Comparison of ENCODE assay signal across 10 mouse cellular contexts in genomic region chr9:71750015-71750672, GRCm38 (mm10). TPM values are rescaled to one million over a fixed set of nuclear protein-coding genes. Genes with fewer than 3 reads are reported as not detected.
A peak's percentile ranks its signal among the peaks of the same experiment; 100 is the strongest.
DNase-seq lines count a peak whose midpoint lies in the region; ATAC-seq and TF ChIP-seq lines count a peak whose summit lies in the region.
"Had no signal": no experiment of that assay in that cellular context is flagged by ENCODE, and none has a peak within 500 bp of the region (broad histone marks: within the 10 kb centered on the region; RNA-seq: fewer than 3 reads in every experiment).

No protein-coding gene starts in this region.

- no peak for TF ChIP-seq POLR2A in heart, adult 2 months (IDR thresholded peaks at IDR 0.05; ENCODE audit: insufficient read depth, low read depth, low read length)

- WGBS in heart, adult 2 months, result 28% methylated on average over 4 of the region's 4 CpGs
- WGBS in embryonic facial prominence, embryonic 10.5 days, result 18% methylated on average over 4 of the region's 4 CpGs
- WGBS in kidney, embryonic 14.5 days, result 19% methylated on average over 4 of the region's 4 CpGs
- 7% methylated on average over 4 of the region's 4 CpGs for WGBS in midbrain, embryonic 13.5 days

- no peaks in the 10 kb centered on the region for H3K27me3 ChIP-seq in heart, adult 2 months (ENCODE audit: control insufficient read depth, insufficient read depth, low read length)
- no peaks in the 10 kb centered on the region for H3K27me3 ChIP-seq in embryonic facial prominence, embryonic 10.5 days (replicated peaks; ENCODE audit: low read depth, poor library complexity, severe bottlenecking)
- H3K27me3 ChIP-seq in kidney, embryonic 14.5 days (ENCODE audit: control insufficient read depth, insufficient read depth, low read length), result no peaks in the 10 kb centered on the region
- H3K27me3 ChIP-seq in midbrain, embryonic 13.5 days, result peaks cover 14% of the 10 kb centered on the region; the same call in 1 of the 2 replicates
- H3K27me3 ChIP-seq: limb, embryonic 13.5 days had no signal

- peak overlapping the region; percentile 15; the same call in 1 of the 2 replicates for H3K27ac ChIP-seq in heart, adult 2 months
- peak overlapping the region; percentile 35 for H3K27ac ChIP-seq in embryonic facial prominence, embryonic 10.5 days (replicated peaks)
- H3K27ac ChIP-seq in kidney, embryonic 14.5 days (ENCODE audit: low read depth, low read length), result 0 out of 2 replicates have a peak overlapping the region, but pooled peaks have one; percentile 43
- no peak overlapping the region for H3K27ac ChIP-seq in midbrain, embryonic 13.5 days
- H3K27ac ChIP-seq: limb, embryonic 13.5 days had no signal

- no peak overlapping the region for H3K4me2 ChIP-seq in kidney, embryonic 14.5 days (replicated peaks; ENCODE audit: low read depth, low read length)
- 0 out of 2 replicates have a peak overlapping the region, but pooled peaks have one; percentile 1 for H3K4me2 ChIP-seq in midbrain, embryonic 13.5 days (replicated peaks)
- H3K4me2 ChIP-seq: limb, embryonic 13.5 days had no signal

- peaks cover 4% of the 10 kb centered on the region; the same call in 1 of the 2 replicates for H3K9me3 ChIP-seq in embryonic facial prominence, embryonic 10.5 days
- no peaks in the 10 kb centered on the region for H3K9me3 ChIP-seq in kidney, embryonic 14.5 days (ENCODE audit: control insufficient read depth, low read length)
- H3K9me3 ChIP-seq in midbrain, embryonic 13.5 days, result no peaks in the 10 kb centered on the region

- H3K4me3 ChIP-seq in heart, adult 2 months, result no peak overlapping the region
- no peak overlapping the region for H3K4me3 ChIP-seq in embryonic facial prominence, embryonic 10.5 days
- H3K4me3 ChIP-seq in kidney, embryonic 14.5 days (ENCODE audit: low read length), result no peak overlapping the region
- H3K4me3 ChIP-seq in midbrain, embryonic 13.5 days (replicated peaks), result no peak overlapping the region
- H3K4me3 ChIP-seq: limb, embryonic 13.5 days had no signal

- TF ChIP-seq EP300 in heart, adult 2 months (IDR thresholded peaks at IDR 0.05; ENCODE audit: insufficient read depth, low read depth, low read length), result no peak

- no peak overlapping the region for H3K9ac ChIP-seq in heart, adult 2 months (ENCODE audit: low read depth, low read length)
- H3K9ac ChIP-seq in kidney, embryonic 14.5 days (ENCODE audit: low read depth, low read length), result no peak overlapping the region
- H3K9ac ChIP-seq in midbrain, embryonic 13.5 days (replicated peaks), result 0 out of 2 replicates have a peak overlapping the region, but pooled peaks have one; percentile 23
- H3K9ac ChIP-seq: limb, embryonic 13.5 days had no signal

- peaks cover 14% of the 10 kb centered on the region for H3K4me1 ChIP-seq in heart, adult 2 months (ENCODE audit: control insufficient read depth, insufficient read depth, low read length)
- peaks cover 59% of the 10 kb centered on the region for H3K4me1 ChIP-seq in embryonic facial prominence, embryonic 10.5 days
- peaks cover 28% of the 10 kb centered on the region for H3K4me1 ChIP-seq in kidney, embryonic 14.5 days (ENCODE audit: control insufficient read depth, insufficient read depth, low read length)
- H3K4me1 ChIP-seq in midbrain, embryonic 13.5 days (replicated peaks), result peaks cover 15% of the 10 kb centered on the region

- intact Hi-C loops in heart, adult 2 months (cut with DNase I), result no loop called here

- ATAC-seq in kidney, embryonic 14.5 days (ENCODE audit: low FRiP score, low TSS enrichment), result 0 out of 2 replicates have a peak, but pooled peaks have one; percentile 22
- ATAC-seq in midbrain, embryonic 13.5 days, result peak; percentile 43

- peak in 1 of 2 experiments; percentile 47 for DNase-seq in heart, adult 2 months
- no peak for DNase-seq in heart, adult 9 months (ENCODE audit: low spot score in 2 of 2)
- DNase-seq in embryonic facial prominence, embryonic 10.5 days (ENCODE audit: low spot score), result peak; percentile 47
- no peak for DNase-seq in natural killer cell, adult 2 months (ENCODE audit: low spot score in 2 of 2)
- no peak for DNase-seq in frontal cortex, postnatal 14 days (ENCODE audit: low spot score in 2 of 2)
- DNase-seq in layer of hippocampus, adult 9-11 months, result no peak

- no peak for TF ChIP-seq CTCF in heart, adult 2 months (IDR thresholded peaks at IDR 0.05)

- H3K79me2 ChIP-seq in heart, adult 2 months (replicated peaks; ENCODE audit: control insufficient read depth, insufficient read depth, low read length), result no peaks in the 10 kb centered on the region

- no peaks in the 10 kb centered on the region for H3K36me3 ChIP-seq in heart, adult 2 months (ENCODE audit: control insufficient read depth, insufficient read depth, low read length)
- no peaks in the 10 kb centered on the region; the same call in 1 of the 2 replicates for H3K36me3 ChIP-seq in embryonic facial prominence, embryonic 10.5 days (replicated peaks)
- no peaks in the 10 kb centered on the region for H3K36me3 ChIP-seq in kidney, embryonic 14.5 days (ENCODE audit: control insufficient read depth, insufficient read depth, low read length)
- no peaks in the 10 kb centered on the region for H3K36me3 ChIP-seq in midbrain, embryonic 13.5 days
- H3K36me3 ChIP-seq: limb, embryonic 13.5 days had no signal

RNA-seq across cellular contexts. Expression of gene Cgnl1, which starts 21.3 kb away (rescaled TPM):
- 10 to 100 TPM; 28.1 to 31.0 TPM for total RNA-seq in heart, adult 2 months (2021)
- 10.5 and 16.2 TPM in 2 replicates for polyA plus RNA-seq in heart, adult 2 months (2012; rRNA removed)
- polyA plus RNA-seq in embryonic facial prominence, embryonic 10.5 days (2016; fragmentation: Nextera tagmentation; extraction: Ambion mirVana), result 10.8 and 11.1 TPM in 2 replicates
- 19.3 and 24.2 TPM in 2 replicates for polyA plus RNA-seq in kidney, embryonic 14.5 days (2014; fragmentation: Nextera tagmentation; extraction: Ambion mirVana)
- 4.6 and 4.8 TPM in 2 replicates for polyA plus RNA-seq in midbrain, embryonic 13.5 days (2015; fragmentation: Nextera tagmentation; extraction: Ambion mirVana)
- total RNA-seq: granulocyte monocyte progenitor cell, adult 5-6 weeks had no signal
